Mouse (Mus musculus) liver, embryonic 14.5 days (tissue): ENCODE data around the gene Rhod. TPM values are rescaled to one million over a fixed set of nuclear protein-coding genes. Genes with fewer than 3 reads are reported as not detected.
A peak's percentile ranks its signal among the peaks of the same experiment; 100 is the strongest.
"Not testable (repeated sequence)": the region's sequence is repeated elsewhere in the genome, so short reads cannot be mapped to it uniquely, and the experiment has no call there.

ENCODE experiments used
- ATAC-seq: fragments of 200-750 bp; cut with Nextera tagmentation; 2 replicates; pipeline ENCODE4 v1.8.0; 2017; ENCODE audit warnings: moderate number of reproducible peaks, mild to moderate bottlenecking, moderate library complexity; ENCODE audit not compliant: insufficient read depth
- DNase-seq, 3 experiments: peaks; one replicate each; pipeline ENCODE4 v3.0.0-alpha.2; 2012 to 2013; ENCODE audit warnings: low read depth in 3 of 3, low spot score in 3 of 3
- H3K27ac ChIP-seq: fragments of 300-500 bp; sonication (generic); 2 replicates; pipeline ENCODE4 v1.5.1; 2014; ENCODE audit warnings: moderate library complexity, mild to moderate bottlenecking, control low read depth, inconsistent platforms
- H3K27me3 ChIP-seq: fragments of 300-500 bp; sonication (generic); 2 replicates; pipeline ENCODE4 v1.6.1; 2014; ENCODE audit warnings: mild to moderate bottlenecking, low read length, moderate library complexity; ENCODE audit not compliant: control insufficient read depth, insufficient read depth
- H3K36me3 ChIP-seq: fragments of 300-500 bp; sonication (generic); replicated peaks from 2 replicates; pipeline ENCODE4 v1.6.1; 2014; ENCODE audit warnings: low read depth; ENCODE audit not compliant: control insufficient read depth, insufficient read depth
- H3K4me1 ChIP-seq, 2 experiments: fragments of 200-500 bp in 1 of 2; fragments of 300-500 bp in 1 of 2; sonication (generic) in 1 of 2; replicated peaks; 2 replicates each; pipeline ENCODE4 v1.6.1; 2012 to 2014; ENCODE audit warnings: antibody characterized with exemption in 1 of 2, inconsistent platforms in 1 of 2, low read length in 1 of 2; ENCODE audit not compliant: control insufficient read depth in 2 of 2, insufficient read depth in 2 of 2
- H3K4me2 ChIP-seq: fragments of 300-500 bp; sonication (generic); 2 replicates; pipeline ENCODE4 v1.6.1; 2014; ENCODE audit warnings: low read depth, mild to moderate bottlenecking, control low read depth, moderate library complexity
- H3K4me3 ChIP-seq, 2 experiments: fragments of 200-500 bp in 1 of 2; fragments of 300-500 bp in 1 of 2; sonication (generic) in 1 of 2; 2 replicates each; pipeline ENCODE4 v1.5.1; 2012 to 2014; ENCODE audit warnings: low read depth in 2 of 2, low read length in 2 of 2, mild to moderate bottlenecking in 2 of 2, control low read depth in 1 of 2, inconsistent platforms in 1 of 2, moderate library complexity in 1 of 2; ENCODE audit not compliant: insufficient read depth in 1 of 2
- H3K9ac ChIP-seq: fragments of 300-500 bp; sonication (generic); replicated peaks from 2 replicates; pipeline ENCODE4 v1.6.1; 2014; ENCODE audit warnings: mild to moderate bottlenecking, control low read depth, moderate library complexity
- H3K9me3 ChIP-seq: fragments of 300-500 bp; sonication (generic); 2 replicates; pipeline ENCODE4 v1.6.1; 2016; ENCODE audit warnings: low read length, mixed read lengths; ENCODE audit not compliant: control insufficient read depth
- CTCF ChIP-seq: IDR thresholded peaks from 2 replicates; pipeline ENCODE4 v1.5.1; 2016; ENCODE audit warnings: antibody characterized with exemption, low read depth, control low read depth
- EP300 ChIP-seq: IDR thresholded peaks from 2 replicates; pipeline ENCODE4 v1.6.1; 2016; ENCODE audit warnings: antibody characterized with exemption, low read depth
- WGBS: fragments of 180-500 bp; shearing (Covaris S2); extraction: QIAGEN DNeasy Blood & Tissue Kit; methylation state at CpG from one replicate; pipeline ENCODE4 v1.1.7; 2014; ENCODE audit not compliant: insufficient replicate concordance; 5-methylcytosine and 5-hydroxymethylcytosine counted together
- polyA plus RNA-seq, 2 experiments: library from polyadenylated mRNA; depleted of rRNA in 1 of 2; stranded (reverse) in 1 of 2; unstranded in 1 of 2; fragments of >200 nt; fragmentation: Nextera tagmentation in 1 of 2; extraction: Ambion mirVana in 1 of 2; gene quantifications; 2 replicates each; pipeline versions ENCODE4 v1.2.1 to v1.2.3; 2012 to 2014

The Rhod gene
- polyA plus RNA-seq, 2 experiments, result 3.8 to 6.4 TPM

GRCm38 (mm10) chr19:4456227-4456626, 17.0 kb upstream of the Rhod start:
- WGBS, result 11% methylated on average over 11 of the region's 11 CpGs

GRCm38 (mm10) chr19:4455071-4455800, 16.0 kb upstream of the Rhod start:
- no peak overlapping the region for H3K4me2 ChIP-seq
- no peaks in the 10 kb centered on the region for H3K36me3 ChIP-seq
- no peak overlapping the region for H3K27ac ChIP-seq
- 67% methylated on average over 15 of the region's 15 CpGs for WGBS
- H3K27me3 ChIP-seq, result no peaks in the 10 kb centered on the region
- ATAC-seq (no peak), DNase-seq (no peak)
- no peaks in the 10 kb centered on the region; a peak in 1 of 4 replicates for H3K4me1 ChIP-seq
- no peak overlapping the region for H3K9ac ChIP-seq
- no peak overlapping the region for H3K4me3 ChIP-seq
- TF ChIP-seq EP300 (no peak), CTCF (no peak)
- H3K9me3 ChIP-seq, result no peaks in the 10 kb centered on the region

More at GRCm38 (mm10) chr19:4456227-4456626, 17.0 kb upstream of the Rhod start:
- Histone ChIP-seq H3K36me3 (no peaks in the 10 kb centered on the region), H3K9me3 (no peaks in the 10 kb centered on the region), H3K4me1 (no peaks in the 10 kb centered on the region), H3K27ac (no peak overlapping the region), H3K4me3 (no peak overlapping the region), H3K9ac (no peak overlapping the region), H3K4me2 (no peak overlapping the region), H3K27me3 (no peaks in the 10 kb centered on the region)
- DNase-seq (no peak), ATAC-seq (no peak)
- TF ChIP-seq CTCF (peak; percentile 87), EP300 (no peak)

GRCm38 (mm10) chr19:4454040-4454439, 14.8 kb upstream of the Rhod start:
- H3K36me3 ChIP-seq, H3K9ac ChIP-seq, H3K4me1 ChIP-seq, DNase-seq, H3K4me2 ChIP-seq, H3K9me3 ChIP-seq, H3K27me3 ChIP-seq, H3K4me3 ChIP-seq, H3K27ac ChIP-seq, ATAC-seq: not testable (repeated sequence)
- WGBS, result 32% methylated on average over 1 of the region's 1 CpGs

- WGBS, result 46% methylated on average over 4 of the region's 4 CpGs
- Histone ChIP-seq H3K36me3 (no peaks in the 10 kb centered on the region), H3K27ac (no peak overlapping the region), H3K4me3 (no peak overlapping the region), H3K9ac (no peak overlapping the region), H3K9me3 (no peaks in the 10 kb centered on the region), H3K4me1 (no peaks in the 10 kb centered on the region; a peak in 1 of 4 replicates), H3K4me2 (no peak overlapping the region), H3K27me3 (no peaks in the 10 kb centered on the region)
- DNase-seq, result no peak
- no peak for ATAC-seq
- TF ChIP-seq EP300 (no peak), CTCF (no peak)
Measured at GRCm38 (mm10) chr19:4452525-4452924, 13.3 kb upstream of the Rhod start.

- Histone ChIP-seq H3K27ac (no peak overlapping the region), H3K4me2 (no peak overlapping the region), H3K9ac (no peak overlapping the region), H3K27me3 (no peaks in the 10 kb centered on the region), H3K36me3 (no peaks in the 10 kb centered on the region), H3K9me3 (no peaks in the 10 kb centered on the region), H3K4me1 (no peaks in the 10 kb centered on the region; a peak in 1 of 4 replicates), H3K4me3 (no peak overlapping the region)
- TF ChIP-seq EP300 (no peak), CTCF (no peak)
- WGBS, result 45% methylated on average over 5 of the region's 5 CpGs
- DNase-seq, result no peak
- no peak for ATAC-seq
Measured at GRCm38 (mm10) chr19:4451965-4452364, 12.7 kb upstream of the Rhod start.
